Mouse (Mus musculus) right cerebral cortex, postnatal 4 days (tissue): ENCODE measurements at regions not wholly inside any gene's neighbourhood (a gene's known extent, or its start where the extent isn't known, plus 50 kb on each side); places are given as distances from the start of the nearest gene placed in this dataset.

ENCODE experiments used
- DNase-seq: peaks from one replicate; pipeline ENCODE4 v3.0.0-alpha.2; 2022

- DNase-seq = no peak
Measured at GRCm38 (mm10) chrX:47330969-47331368, 561.8 kb downstream of the Smarca1 start.

DNA sequence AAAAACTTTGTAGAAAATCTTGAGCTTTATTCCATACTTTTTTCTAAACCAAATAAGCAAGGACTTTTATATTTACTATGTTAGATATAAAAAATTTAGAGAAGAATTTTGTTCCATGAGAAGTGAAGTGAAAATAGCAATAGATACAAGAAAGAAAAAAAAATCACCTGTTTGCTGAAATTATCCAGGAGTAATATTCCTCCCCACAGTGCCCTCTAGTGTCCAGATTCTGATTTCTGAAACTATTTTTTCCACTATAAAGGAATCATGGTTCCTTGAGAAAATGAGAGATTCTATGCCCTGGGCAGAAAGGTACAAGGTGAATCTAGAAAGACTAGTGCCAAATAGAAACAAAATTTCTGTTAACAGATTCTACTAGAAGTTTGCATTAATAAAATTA is 564.0 kb downstream of the Smarca1 start:
- DNase-seq = no peak

DNA sequence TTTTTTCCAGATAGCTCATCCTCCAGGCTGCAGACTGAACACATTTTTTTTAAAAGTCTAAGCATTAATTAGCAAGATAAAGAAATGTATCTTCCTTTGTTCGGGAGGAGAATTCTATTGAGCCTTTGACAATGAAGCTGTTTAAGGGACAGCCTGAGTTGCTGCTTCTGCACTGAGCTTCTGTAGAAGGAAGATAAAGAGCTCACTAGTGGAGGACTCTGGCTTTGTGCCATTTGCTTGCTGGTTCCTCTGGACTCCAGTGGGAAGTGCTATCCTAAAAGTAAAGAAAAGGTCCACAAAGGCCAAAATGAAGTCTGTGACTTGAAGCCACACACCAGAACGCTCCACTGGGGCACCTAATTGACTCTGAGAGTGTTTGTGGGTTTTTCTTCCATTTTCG is 577.0 kb downstream of the Smarca1 start:
- no peak for DNase-seq

DNA sequence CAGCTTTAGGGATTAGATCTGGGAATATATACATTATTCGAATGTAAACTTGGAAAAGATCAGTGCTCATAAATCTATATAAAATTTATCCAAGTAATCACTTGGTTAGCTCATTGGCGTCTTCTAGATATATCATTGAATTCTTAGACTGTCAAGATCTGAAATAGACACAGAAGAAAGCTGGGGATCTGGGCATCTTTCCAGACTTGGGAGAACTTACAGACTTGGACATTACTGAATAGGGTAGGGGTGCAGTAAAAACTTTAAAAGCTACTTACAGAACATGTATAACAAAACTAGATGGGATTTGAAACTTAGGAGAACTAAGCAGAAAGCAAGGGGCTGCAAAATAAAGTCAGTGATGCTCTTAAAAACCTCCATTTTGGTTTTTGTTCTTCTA is 585.6 kb downstream of the Smarca1 start:
- no peak for DNase-seq

GRCm38 (mm10) chrX:47303547-47303946 is 589.2 kb downstream of the Smarca1 start:
- DNase-seq = no peak

GRCm38 (mm10) chrX:47292548-47293147 is 600.1 kb downstream of the Smarca1 start:
- DNase-seq = peak; percentile 28
